Mouse (Mus musculus): ENCODE results near the gene Epha1. TPM values are rescaled to one million over a fixed set of nuclear protein-coding genes. Genes with fewer than 3 reads are reported as not detected.

The Epha1 gene
- total RNA-seq, 1 experiment from 2014 or later, result not detected

DNA sequence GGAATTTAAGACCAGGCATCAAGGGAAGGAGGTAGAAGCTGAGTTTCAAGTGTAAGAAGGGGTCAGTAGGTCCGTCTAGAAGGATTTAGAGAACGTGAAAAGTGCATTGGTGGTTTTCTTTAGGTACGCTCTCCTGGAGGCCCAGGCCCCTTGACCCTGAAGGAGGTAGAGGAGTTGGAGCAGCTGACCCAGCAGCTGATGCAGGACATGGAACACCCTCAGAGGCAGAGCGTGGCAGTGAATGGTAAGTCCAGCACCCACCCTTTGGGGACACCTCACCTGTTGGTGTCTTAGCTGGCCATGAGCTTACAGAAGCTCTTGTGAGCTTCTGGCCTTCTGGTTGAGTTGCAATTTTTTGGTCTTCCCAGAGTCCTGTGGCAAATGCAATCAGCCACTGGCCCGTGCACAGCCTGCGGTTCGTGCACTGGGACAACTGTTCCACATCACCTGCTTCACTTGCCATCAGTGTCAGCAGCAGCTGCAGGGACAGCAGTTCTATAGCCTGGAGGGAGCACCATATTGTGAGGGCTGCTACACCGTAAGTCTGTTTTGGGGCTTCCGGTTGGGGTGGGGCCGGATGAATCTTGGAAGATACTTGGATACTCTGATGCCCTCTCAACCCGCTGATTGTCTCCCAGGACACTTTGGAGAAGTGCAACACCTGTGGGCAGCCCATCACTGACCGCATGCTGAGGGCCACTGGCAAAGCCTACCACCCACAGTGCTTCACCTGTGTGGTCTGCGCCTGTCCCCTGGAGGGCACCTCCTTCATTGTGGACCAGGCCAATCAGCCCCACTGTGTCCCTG lies 17.1 kb downstream of the Epha1 start:
- ATAC-seq (replicated peaks; ENCODE audit: low read depth, poor library complexity, severe bottlenecking), result no peak

DNA sequence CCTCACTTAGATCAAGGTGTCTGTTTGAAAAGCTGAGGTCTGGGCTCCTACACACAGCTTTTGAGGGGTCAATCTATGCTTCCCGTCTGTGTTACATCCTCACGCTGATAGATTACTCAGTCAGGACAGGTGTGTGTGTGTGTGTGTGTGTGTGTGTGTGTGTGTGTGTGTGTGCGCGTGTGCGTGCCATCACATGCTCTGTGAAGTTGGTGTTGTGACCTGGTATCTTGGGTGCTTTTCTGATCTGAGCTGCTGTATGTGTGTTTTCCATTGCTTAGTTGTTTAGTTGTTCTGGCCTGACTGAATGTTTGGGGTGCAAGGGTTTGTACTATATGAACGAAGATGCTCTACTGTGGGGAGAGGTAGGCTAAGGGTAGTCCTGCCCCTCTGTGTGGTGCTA lies 17.7 kb downstream of the Epha1 start:
- no peak for ATAC-seq (replicated peaks; ENCODE audit: low read depth, poor library complexity, severe bottlenecking)

DNA sequence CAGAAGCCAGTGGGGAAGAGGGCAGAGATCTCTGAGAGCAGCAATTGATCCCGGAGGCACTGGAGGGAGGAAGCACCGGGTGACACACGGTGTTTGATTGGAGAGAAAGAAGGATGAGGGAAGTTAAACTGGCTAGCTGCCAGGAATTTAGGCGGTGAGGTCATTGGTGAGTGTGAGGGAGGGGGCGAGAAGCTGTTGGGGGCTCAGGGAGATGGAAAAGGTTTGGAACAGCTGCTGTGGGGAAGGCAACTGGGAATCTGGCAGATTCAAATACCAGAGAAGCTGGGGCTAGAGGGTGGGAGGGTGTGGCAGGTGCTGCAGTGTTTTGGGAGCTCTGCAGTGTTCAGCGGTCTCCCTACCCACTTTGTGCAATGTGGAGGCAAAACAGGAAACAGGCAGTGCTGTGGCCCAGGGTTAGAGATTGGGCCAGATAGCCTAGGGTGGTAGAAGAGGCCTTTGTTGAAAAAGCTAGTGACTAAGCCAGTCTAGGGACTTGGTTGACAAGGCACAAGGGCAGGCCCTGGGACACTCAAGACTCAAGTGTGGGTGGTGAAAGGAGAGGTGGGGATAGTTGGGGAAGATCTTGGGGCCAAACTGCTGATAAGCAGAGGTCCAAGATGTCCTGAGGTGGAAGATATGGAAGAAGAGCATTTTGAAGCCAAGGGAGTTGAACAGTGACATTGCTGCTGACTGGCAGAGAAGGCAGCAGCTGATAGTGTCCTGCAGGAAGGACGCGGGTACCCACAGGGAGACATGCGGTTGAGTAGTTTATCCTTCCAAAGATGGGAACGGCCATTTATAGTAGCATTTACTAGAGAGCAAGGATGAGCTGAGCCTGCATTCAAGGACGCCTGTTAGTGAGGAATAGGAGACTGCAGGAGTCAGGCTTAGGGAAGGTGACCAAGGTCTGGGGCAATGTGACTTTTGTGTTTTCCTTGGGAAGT lies 18.7 kb downstream of the Epha1 start:
- peak; percentile 51 for ATAC-seq (replicated peaks; ENCODE audit: low read depth, poor library complexity, severe bottlenecking)

DNA sequence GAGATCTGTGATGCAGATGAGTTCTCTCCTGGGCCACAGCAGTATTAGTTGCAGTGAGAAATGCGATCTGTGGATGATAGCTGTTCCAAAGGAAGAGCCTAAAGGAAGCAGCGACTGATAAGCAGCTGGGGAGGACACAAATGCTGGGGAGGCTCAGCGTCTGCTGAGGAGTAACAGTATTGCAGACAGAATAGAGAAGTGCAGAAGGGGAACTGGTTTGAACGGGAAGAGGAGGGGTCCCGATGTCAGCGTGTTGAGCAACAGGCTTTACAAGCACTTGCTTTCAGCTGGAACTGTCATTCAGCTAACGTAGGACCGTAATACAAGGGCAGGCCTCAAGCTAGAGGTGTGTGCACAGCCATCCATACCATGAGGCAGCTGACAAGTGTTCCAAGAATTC lies 19.9 kb downstream of the Epha1 start:
- ATAC-seq (replicated peaks; ENCODE audit: low read depth, poor library complexity, severe bottlenecking), result peak; percentile 37

DNA sequence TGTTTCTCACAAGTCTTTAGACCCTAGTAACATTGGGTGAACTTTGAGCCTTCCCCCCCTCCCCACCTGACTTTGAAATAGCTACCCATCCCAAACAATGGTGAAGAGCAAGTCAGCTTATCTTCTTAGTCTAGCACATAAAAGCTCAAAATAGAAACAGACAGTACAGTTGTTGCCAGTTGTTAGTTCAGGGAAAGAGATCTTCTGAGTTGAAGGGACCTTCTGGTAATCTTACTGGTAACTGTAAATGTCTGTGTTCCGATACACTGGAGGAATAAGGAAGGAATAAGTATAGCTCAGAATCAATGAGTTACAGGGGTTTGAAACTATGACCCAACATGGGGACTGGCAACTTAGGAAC lies 20.6 kb downstream of the Epha1 start:
- ATAC-seq (replicated peaks; ENCODE audit: low read depth, poor library complexity, severe bottlenecking), result no peak

DNA sequence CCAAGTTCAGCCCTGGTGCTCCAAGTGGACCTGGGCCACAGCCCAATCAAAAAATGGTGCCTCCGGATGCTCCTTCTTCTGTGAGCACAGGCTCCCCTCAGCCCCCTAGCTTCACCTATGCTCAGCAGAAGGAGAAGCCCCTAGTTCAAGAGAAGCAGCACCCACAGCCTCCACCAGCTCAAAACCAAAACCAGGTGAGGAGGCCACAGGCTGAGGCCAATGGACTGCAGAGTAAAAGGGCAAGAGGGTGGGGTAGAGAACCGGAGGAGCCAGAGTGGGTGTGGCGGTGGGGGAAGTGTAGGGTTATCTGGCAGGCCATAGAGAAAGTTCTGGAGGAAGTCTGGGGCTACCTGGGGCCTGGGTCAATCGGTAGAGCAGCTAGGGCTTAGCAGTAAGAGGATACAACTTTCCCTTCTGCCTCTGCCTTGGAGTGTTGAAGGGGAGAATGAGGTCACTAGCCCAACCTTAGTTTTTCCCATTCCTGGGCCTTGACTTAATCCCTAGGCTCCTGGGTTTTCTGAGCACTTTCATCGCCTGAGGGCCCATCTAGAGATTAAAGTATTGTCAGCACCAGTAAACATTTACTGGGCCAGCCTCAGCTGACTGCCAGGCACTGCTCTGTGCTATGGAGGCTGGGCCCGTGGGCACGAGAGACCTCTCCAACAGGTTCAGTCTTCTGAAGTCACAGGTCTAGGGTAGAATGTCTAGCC lies 21.1 kb downstream of the Epha1 start:
- ATAC-seq (replicated peaks; ENCODE audit: low read depth, poor library complexity, severe bottlenecking), result no peak

DNA sequence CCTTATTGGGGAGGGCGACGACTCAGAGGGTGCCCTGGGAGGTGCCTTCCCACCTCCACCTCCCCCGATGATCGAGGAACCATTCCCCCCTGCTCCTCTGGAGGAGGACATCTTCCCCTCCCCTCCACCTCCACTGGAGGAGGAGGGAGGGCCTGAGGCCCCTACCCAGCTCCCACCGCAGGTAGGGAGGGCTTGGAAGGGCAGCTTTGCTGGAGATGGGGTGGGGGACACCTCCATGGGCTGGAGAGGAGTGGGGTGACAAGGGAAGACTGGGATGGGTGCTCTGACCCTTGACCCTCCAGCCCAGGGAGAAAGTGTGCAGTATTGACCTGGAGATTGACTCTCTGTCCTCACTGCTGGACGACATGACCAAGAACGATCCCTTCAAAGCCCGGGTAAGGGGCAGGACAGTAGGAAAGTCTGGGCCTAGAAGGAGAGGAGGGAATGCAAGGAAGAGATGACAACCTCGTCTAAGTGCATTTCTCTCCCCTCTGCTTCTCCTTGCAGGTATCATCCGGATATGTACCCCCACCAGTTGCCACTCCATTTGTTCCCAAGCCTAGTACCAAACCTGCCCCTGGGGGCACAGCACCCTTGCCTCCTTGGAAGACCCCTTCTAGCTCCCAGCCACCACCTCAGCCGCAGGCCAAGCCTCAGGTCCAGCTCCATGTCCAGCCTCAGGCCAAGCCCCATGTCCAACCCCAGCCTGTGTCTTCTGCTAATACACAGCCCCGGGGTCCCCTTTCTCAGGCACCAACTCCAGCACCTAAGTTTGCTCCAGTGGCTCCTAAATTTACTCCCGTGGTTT lies 21.9 kb downstream of the Epha1 start:
- ATAC-seq (replicated peaks; ENCODE audit: low read depth, poor library complexity, severe bottlenecking), result no peak

DNA sequence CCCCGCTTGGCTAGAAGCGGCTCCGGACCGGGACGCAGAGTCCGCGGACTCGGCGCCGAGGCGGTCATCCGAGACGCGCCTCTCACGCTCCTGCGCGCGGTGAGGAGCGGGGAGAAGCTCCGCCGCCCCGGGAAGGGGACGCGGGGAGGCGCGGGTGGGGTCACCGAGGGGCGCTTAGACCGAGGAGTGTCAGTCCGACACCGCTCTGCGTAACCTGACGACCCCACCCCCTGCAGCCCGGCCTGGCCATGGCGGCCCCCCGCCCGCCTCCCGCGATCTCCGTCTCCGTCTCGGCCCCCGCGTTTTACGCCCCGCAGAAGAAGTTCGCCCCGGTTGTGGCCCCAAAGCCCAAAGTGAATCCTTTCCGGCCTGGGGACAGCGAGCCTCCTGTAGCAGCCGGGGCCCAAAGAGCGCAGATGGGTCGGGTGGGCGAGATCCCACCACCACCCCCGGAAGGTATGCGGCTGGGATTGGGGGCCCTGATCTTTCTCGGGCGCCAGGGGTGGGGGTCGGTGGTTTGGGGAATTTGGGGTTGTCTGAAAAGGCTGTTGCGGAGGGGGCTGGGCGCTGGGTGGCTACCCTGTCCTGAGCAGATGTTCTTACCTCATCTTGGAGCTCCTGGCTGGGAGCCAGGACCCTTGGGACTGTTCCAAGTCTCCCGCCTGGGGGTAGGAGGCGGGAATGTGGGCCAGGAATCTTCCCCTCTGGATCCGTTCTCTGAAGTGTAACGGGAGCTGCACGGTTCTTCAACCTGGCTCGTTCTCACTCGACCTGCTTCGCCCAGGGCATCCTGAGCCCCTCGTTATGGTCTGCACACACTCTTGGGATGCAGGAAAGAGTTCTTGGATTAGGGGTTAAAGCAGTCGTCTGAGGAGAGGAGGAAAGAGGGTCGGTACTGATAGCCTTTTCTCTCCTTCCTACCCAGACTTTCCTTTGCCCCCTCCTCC lies 22.8 kb downstream of the Epha1 start:
- ATAC-seq (replicated peaks; ENCODE audit: low read depth, poor library complexity, severe bottlenecking), result no peak

DNA sequence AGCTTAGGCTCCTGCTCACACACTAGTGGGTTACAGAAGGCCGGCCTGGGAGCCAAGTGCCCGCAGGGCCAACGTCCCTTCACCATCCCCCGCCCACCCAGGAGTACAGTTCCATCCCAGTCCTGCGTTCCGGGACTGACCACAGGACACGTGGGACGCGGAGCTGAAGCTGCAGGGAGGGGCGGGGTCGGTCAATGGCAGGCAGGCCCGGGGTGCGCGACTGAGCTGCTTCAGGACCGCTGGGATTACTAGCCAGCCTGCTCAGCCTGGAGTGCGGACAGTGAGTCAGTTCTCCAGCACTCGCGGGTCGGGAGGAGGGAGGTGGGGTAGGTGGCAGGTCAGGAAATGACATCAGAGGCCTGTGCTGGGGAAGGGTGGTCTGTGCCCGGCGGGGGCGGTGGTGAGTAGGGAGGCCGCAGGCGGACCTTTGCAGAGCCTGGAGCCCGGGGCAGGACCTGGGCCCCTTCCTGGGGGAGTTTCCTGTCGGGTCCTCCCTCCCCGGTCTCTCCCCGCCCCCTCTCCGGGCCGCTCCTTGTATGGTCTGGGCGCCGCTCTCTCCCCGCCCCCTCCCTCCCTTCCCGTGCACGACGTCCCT lies 23.5 kb downstream of the Epha1 start, which contains the start of gene Zyx:
TSS of gene Zyx (plus strand) at position 205 of the 595 bp plus-strand sequence.
- ATAC-seq (replicated peaks; ENCODE audit: low read depth, poor library complexity, severe bottlenecking), result peak; percentile 64

DNA sequence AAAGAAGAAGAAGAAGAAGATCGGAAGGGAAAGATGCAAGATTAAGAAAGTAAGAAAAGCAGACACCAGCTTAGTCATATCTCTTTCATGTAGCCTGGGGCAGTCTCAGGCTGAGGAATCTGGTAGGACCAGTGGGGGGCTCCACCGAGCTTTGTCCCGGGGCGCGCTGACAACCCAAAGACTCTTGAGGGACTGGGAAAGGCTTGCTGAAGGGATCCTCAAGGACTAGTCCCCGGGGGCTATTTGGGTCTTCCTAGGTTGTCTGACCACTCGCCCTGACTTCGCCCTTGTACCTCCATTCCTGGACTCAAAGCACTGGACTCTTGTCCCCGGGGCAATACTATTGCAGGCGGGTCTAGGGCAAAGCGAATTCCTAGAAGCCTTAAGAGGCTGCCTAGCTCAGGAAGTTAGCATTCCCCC lies 24.1 kb downstream of the Epha1 start:
- ATAC-seq (replicated peaks; ENCODE audit: low read depth, poor library complexity, severe bottlenecking), result peak; percentile 27

DNA sequence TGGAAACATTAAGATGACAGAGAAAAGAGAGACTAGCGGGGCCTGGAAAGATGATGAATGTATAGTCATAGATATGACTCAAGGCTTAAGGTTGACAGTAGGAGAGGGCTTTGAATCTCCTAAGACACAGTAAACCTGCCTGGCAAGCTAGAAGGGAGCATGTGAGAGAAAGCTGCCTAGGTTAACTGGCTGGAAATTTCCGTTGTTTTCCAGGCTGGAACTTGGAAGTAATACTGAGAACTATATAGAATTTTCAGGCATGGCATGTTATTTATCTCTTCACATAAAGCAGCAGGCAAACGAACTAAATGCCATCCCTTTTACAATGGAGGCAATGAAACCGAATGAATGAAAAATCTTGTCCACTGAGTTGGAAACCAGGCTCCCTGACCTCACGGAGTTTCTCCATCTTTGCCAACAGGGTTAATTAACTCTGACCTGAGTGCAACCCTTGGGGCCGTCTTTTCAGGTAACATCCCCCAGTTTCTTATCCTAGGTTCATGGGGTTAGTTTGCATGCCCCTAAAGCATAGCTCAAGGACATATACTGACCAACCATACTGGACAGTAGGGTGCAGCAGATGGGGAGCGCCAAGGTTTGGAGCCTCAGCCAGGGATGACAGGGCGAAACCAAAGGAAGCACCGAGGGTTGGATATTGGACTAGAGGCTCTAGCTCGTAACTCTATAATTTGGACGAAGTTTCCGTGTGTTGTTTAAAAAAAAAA lies 24.6 kb downstream of the Epha1 start:
- no peak for ATAC-seq (replicated peaks; ENCODE audit: low read depth, poor library complexity, severe bottlenecking)

DNA sequence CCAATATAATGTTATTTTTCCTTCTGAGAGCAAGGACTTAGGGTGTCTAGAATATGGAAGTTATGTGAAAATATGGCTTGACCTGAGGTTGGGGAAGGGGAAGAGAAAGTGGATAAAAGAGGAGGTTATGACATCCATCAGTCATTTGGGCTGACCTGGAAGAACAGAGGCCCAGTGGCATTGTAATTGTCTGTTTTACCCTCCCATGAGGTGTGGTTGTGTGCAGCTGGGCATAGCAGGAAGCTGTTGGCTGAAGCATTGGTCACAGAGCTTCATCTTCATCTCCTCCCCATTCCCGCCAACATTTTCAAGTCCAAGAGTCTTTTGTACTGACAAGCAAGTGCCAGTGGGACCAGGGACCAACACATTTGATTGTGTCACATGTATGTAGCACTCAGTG lies 28.8 kb downstream of the Epha1 start:
- ATAC-seq (replicated peaks; ENCODE audit: low read depth, poor library complexity, severe bottlenecking), result peak; percentile 43

DNA sequence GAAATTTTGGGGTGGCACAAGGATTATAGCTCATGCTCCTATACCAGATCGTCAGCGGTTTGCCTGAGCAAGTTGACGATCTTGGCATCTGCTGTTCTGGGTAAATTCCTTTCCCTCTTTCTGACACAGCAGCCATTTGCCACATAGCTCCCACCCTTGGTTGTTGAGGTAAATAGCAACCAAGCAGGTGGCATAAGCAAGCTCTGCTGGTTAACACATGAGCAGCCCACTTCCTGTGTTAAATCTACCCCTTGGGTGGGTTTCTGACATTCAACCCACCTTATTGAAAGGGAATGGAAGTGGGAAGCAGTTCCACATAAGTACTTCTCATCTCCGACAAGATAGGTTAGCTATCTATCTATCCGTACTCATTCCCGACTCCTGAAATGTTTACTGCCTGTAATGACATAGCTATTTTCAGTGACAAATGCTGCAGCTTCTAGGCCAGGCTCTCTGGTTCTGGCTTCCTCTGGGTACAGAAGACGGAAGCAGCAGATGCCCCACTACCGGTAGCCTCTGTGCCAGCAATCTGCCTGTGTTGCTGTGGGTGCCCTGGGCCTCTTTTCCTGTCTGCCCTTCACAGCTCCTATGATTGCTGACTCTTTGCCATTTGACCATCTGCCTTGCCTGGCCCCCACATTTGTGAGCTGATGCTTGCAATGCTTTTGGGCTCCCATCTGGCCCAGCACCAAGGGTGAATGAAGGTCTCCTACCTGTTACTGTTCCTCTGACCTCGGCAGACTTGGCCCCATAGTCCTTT lies 29.5 kb downstream of the Epha1 start:
- peak; percentile 87 for ATAC-seq (replicated peaks; ENCODE audit: low read depth, poor library complexity, severe bottlenecking)

DNA sequence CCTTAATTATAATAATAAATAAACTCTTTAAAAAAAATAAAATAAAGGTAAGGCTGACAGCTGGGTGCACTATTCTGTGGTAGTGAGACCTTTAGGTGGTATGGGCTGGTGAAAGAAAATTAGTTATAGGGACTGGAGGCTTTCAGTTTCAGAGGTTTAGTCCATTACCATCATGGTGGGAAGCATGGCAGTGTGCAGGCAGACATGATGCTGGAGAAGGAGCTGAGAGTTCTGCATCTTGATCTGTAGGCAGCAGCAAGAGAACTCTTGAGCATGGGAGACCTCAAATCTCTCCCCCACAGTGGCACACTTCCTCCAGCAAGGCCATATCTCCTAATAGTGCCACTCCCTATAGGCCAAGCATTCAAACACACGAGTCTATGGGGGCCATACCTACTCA lies 30.9 kb downstream of the Epha1 start:
- ATAC-seq (replicated peaks; ENCODE audit: low read depth, poor library complexity, severe bottlenecking), result no peak

DNA sequence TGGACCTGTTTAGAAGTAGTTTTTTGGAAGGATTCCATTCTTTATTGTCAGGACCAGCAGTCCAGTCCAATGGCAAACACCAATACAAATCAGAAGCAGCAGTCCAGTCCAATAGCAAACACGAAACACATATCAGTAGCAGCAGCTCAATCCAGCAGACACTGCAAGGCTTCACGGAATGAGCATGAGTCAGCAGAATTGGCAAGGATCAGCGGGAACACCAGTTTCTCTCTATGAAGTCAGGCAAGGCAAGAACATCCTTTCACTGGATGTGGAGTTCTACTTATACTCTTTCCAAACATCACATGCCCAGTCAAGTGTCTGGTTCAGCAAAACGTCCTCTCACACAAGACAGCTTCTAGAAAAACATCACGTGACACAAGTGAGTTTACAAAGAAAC lies 33.1 kb downstream of the Epha1 start:
- no peak for ATAC-seq (replicated peaks; ENCODE audit: low read depth, poor library complexity, severe bottlenecking)

DNA sequence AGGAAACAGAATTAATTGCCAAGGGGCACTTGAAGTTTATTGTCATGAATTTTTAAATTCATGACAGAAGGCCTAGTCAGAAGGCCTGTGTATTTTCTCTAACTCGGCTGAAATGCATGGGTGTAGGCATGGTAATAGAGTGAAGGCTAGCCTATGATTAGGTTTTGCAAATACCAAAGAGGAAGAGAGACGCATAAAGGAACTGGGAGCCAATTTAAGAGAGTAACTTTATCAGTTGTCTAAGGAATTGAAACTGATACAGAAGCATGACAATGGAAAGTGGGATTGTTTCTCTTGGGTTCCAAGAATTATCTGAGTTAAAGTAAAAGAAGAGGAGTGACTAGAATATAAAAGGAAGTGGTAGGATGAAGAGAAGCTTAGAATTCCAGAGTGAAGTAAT lies 33.9 kb downstream of the Epha1 start:
- ATAC-seq (replicated peaks; ENCODE audit: low read depth, poor library complexity, severe bottlenecking), result no peak; the same call in 1 of the 2 replicates

DNA sequence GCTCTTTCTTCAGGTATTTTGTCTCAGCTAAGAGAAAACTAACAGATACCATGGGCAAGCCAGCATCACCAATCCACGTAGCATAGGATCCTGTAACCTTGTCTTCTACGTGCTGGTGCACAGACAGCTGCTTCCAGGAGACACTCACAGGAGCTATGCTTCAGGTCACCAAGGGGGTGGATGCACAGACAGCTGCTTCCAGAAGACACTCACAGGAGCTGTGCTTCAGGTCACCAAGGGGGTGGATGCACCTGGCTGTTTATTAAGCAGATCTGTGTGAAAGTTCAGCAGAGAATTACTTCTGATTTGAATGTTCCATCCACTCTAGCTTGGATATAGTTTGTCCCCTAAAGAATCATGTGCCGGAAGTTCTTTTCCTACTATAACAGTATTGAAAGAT lies 42.1 kb downstream of the Epha1 start:
- ATAC-seq (replicated peaks; ENCODE audit: low read depth, poor library complexity, severe bottlenecking), result no peak

Data from common myeloid progenitor, adult 5-6 weeks (primary cell).